26 mouse cellular contexts compared by ENCODE assay signal in the genomic region with DNA sequence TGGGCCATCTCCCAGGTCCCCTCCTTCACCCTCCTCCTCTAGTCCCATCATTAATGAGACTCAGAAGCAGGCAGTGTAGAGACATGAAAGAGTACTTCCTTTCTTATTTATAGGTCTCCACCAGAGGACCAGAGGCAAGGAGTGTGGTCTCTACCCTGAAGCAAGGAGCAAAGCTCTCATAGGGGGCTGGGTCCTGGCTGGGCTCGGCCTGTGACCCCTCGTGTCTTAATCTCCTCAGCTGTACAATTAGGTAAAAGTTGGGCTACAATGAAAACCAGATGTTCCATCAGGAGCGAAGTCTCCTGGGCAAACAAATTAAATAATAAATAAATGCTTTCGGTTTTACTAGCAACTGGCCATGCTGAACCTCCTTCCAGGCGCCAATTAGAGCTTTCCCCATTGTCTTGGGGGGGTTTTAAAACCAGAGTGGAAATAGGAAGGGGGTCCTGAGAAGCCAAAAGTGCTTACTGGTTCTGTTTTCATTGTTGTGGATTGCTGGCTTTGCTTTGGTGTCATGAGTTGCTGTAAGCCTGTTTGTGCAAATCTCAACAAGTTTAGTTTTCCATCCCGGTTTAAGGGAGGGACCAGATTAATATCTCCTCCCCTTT.
A peak's percentile ranks its signal among the peaks of the same experiment; 100 is the strongest.
DNase-seq lines count a peak whose midpoint lies in the region; ATAC-seq lines count a peak whose summit lies in the region.
"Had no signal": no experiment of that assay in that cellular context is flagged by ENCODE, and none has a peak within 500 bp of the region (broad histone marks: within the 10 kb centered on the region; RNA-seq: fewer than 3 reads in every experiment).

No protein-coding gene starts in this region.

- DNase-seq in embryo, embryonic 11 days: peak; percentile 63
- peak; percentile 89 for DNase-seq in forelimb bud, embryonic 11.5 days (ENCODE audit: low read depth, low spot score)
- no peak for DNase-seq in right cerebral cortex, adult 18-20 months
- DNase-seq in thymus, postnatal 10 days (ENCODE audit: low spot score in 2 of 2): no peak
- DNase-seq in layer of hippocampus, adult 11-12 months (ENCODE audit: low spot score): no peak
- DNase-seq: adrenal gland, postnatal 10 days; cerebellum, adult 11 months; cerebellum, adult 9-10 months; gastrocnemius, postnatal 25 days; heart, adult 2 months; kidney, adult 8-10 months; kidney, postnatal 4 days; thymus, adult 2 months; thymus, postnatal 4 days had no signal

- H3K4me2 ChIP-seq in limb, embryonic 13.5 days (replicated peaks): peak overlapping the region; percentile 27; the same call in 1 of the 2 replicates
- H3K4me2 ChIP-seq: heart, embryonic 12.5 days; hindbrain, embryonic 15.5 days; lung, embryonic 15.5 days; midbrain, embryonic 12.5 days; neural tube, embryonic 12.5 days had no signal

- WGBS in limb, embryonic 13.5 days: 9% methylated on average over 6 of the region's 6 CpGs

- H3K27me3 ChIP-seq in limb, embryonic 13.5 days: peaks cover 35% of the 10 kb centered on the region
- H3K27me3 ChIP-seq: hindbrain, embryonic 15.5 days; lung, embryonic 15.5 days; midbrain, embryonic 12.5 days; neural tube, embryonic 12.5 days had no signal

- H3K4me3 ChIP-seq in brown adipose tissue, adult 24 weeks (ENCODE audit: insufficient read depth, low read depth, low read length): no peak overlapping the region
- H3K4me3 ChIP-seq in limb, embryonic 13.5 days: no peak overlapping the region
- H3K4me3 ChIP-seq: erythroblast, embryonic 14.5 days; heart, adult 2 months; heart, embryonic 12.5 days; hindbrain, embryonic 15.5 days; lung, embryonic 15.5 days; midbrain, embryonic 12.5 days; myocyte; neural tube, embryonic 12.5 days had no signal

- peak; percentile 79 for ATAC-seq in limb, embryonic 13.5 days (ENCODE audit: low FRiP score, low read depth)
- ATAC-seq: intestine, embryonic 16.5 days; Patski had no signal

- no peak overlapping the region for H3K9ac ChIP-seq in limb, embryonic 13.5 days
- H3K9ac ChIP-seq: heart, embryonic 12.5 days; hindbrain, embryonic 15.5 days; lung, embryonic 15.5 days; midbrain, embryonic 12.5 days; neural tube, embryonic 12.5 days had no signal

- peak overlapping the region; percentile 72 for H3K27ac ChIP-seq in brown adipose tissue, adult 24 weeks (replicated peaks; ENCODE audit: low read depth, low read length)
- peak overlapping the region; percentile 18; the same call in 1 of the 2 replicates for H3K27ac ChIP-seq in limb, embryonic 13.5 days
- H3K27ac ChIP-seq: heart, adult 2 months; hindbrain, embryonic 15.5 days; kidney, postnatal 0 days; lung, embryonic 15.5 days; midbrain, embryonic 12.5 days; neural tube, embryonic 12.5 days had no signal

- no peaks in the 10 kb centered on the region for H3K36me3 ChIP-seq in limb, embryonic 13.5 days
- H3K36me3 ChIP-seq: heart, embryonic 12.5 days; hindbrain, embryonic 15.5 days; lung, embryonic 15.5 days; midbrain, embryonic 12.5 days; neural tube, embryonic 12.5 days had no signal

- H3K4me1 ChIP-seq in brown adipose tissue, adult 24 weeks (ENCODE audit: control insufficient read depth, insufficient read depth, insufficient read length, low read length): no peaks in the 10 kb centered on the region
- H3K4me1 ChIP-seq in limb, embryonic 13.5 days: peaks cover 30% of the 10 kb centered on the region
- H3K4me1 ChIP-seq: hindbrain, embryonic 15.5 days; lung, embryonic 15.5 days; midbrain, embryonic 12.5 days; neural tube, embryonic 12.5 days had no signal

- no peaks in the 10 kb centered on the region for H3K9me3 ChIP-seq in limb, embryonic 13.5 days
- H3K9me3 ChIP-seq: heart, embryonic 12.5 days; hindbrain, embryonic 15.5 days; lung, embryonic 15.5 days; midbrain, embryonic 12.5 days; neural tube, embryonic 12.5 days had no signal

Comparison
In these comparisons a context has a peak if more than half of its experiments do, and no peak if none do; other contexts are left out.
1. DNase-seq: peak in embryo, embryonic 11 days (single experiment) and forelimb bud, embryonic 11.5 days (single experiment); none in right cerebral cortex, adult 18-20 months (single experiment), thymus, postnatal 10 days (0 of 2) and layer of hippocampus, adult 11-12 months (single experiment).